Mouse (Mus musculus): Measurements from ENCODE around the gene Gm5134. TPM values are rescaled to one million over a fixed set of nuclear protein-coding genes. Genes with fewer than 3 reads are reported as not detected.

Gene Gm5134
- polyA plus RNA-seq (2015; fragmentation: Nextera tagmentation; extraction: Ambion mirVana), result not detected in 2 replicates

DNA sequence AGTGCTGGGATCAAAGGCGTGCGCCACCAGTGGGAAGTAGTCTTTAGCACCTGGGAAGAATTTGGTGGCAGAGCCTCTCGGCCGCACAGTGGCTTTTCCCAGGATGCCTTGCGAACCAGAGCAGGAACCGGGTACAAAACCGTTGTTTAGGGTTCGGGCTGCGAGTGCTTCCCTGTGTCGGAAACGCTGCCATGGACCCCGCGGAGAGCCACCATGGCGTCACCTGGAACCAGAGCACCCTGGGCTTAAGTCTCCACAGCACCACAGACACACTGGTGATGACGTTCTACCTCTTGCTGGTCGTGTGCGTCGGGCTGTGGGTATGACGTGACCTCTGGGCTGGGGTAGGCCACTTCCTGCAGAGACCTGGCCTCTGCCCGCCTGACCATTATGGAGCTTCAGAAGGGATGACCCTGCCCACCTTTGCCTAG is at the start of gene Gm5134:
Gene Gm5134 (plus strand): TSS at position 134 of the 431 bp plus-strand sequence.

DNA sequence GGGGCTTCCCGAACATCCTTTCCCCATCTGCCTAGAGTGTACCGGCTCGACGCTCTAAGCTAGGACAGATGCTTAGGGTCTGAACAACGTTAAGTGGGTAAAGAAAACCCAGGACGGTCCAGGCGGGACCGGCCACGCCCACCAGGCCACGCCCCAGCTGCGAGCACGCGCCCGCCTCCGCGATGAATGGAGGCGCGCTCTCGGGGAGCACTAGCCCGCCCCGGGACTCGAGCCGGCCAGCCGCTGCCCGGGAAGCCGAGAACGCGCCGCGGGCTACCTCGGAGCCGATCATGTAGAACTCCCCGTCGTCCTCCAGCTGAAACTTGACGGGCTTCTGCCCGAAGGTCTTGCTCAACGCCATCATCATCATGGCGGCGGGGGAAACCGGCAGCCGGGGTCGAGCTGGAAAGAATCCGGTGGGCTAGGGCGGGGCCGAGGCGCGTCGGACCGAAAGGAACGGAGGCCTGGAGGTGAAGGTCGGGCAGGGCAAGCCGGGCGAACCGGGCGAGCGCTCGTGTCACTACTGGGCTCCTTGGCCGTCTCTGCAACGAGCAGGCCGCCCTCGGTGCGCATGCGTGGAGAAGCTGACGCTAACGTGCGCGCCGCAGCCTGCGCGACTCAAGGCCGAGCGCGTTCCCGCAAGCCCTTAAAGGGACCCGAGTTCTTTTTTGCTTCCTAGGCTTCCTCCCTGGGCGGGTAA is 33.1 kb upstream of the Gm5134 start, which contains the start of gene Smarcb1:
Gene Smarcb1 (minus strand): TSS at position 592 of the 700 bp plus-strand sequence.

GRCm38 (mm10) chr10:75932891-75933290 is 21.4 kb upstream of the Gm5134 start, which contains the start of gene Chchd10:
Gene Chchd10 (plus strand): TSS chr10:75933130.

GRCm38 (mm10) chr10:75935680-75936541 is 18.4 kb upstream of the Gm5134 start, which contains the start of gene Mmp11:
Gene Mmp11 (minus strand): TSS chr10:75936496.

DNA sequence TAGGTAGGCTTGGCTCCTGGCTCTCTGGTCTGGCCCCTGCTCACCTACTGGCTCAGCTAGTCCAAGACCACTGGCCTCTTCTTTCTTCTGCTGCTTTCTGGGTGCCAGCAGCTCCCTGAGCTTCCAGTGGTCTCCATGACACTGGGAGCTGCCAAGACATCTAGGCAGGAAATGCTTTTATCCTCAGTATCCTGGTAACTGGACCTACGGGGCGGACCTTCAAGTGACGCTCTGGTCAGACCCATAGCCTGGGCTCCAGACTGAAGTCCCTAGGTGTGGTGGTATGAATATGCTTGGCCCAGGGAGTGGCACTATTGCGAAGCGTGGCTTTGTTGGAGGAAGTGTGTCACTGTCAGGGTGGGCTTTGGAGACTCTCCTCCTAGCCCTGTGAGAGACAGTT is 13.8 kb upstream of the Gm5134 start, which contains the start of gene Gm867:
Gene Gm867 (minus strand): TSS at position 153 of the 400 bp plus-strand sequence.

DNA sequence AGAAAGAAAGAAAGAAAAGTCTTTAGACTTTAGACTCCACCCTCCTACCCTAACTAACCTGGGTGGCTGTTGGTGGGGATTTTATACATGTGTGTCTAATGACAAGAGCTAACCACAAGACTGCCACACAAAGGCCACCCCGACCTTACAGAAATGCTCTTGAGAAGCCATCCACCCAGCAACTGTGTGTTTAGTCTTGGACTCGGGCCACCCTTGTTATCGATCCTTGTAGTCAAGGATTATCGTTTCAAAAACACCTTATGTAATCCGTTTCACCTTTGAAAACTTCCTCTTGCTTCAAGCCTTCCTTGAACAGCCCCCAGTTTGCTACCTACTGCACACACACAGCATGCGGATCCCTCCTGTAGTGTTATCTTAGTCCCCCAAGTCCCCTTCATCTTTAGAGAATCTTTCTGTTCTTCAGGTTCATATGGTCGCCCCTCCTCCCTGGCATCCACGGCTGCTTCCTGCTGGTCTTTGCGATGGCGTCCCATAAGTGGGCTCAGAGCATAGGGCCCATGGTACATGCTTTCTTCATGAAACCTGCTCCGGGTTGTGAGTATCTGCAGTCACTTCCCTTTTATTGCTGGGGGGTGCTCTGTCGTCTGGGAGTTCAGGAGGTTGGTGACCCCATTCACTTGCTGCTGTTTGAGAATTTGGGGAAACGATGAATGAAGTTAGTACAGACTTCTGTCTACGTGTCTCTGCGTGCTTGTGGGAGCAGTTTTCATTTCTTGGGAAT is 11.4 kb upstream of the Gm5134 start, which contains the start of gene Vpreb3:
Gene Vpreb3 (plus strand): TSS at position 322 of the 742 bp plus-strand sequence.

GRCm38 (mm10) chr10:76032402-76033118 is 78.2 kb downstream of the Gm5134 start, which contains the start of gene Zfp280b:
Gene Zfp280b (plus strand): TSS chr10:76032650.

Small RNA genes within 50 kb of the gene (microRNA-seq; reads per million reads assigned to microRNA genes)
- gene Mir6409, result 0 reads per million in 2 experiments

Other genes with a start within 250 kb of the Gm5134 start
- 15.4 and 17.0 TPM in 2 replicates for gene Cabin1, start 190.2 kb upstream of the Gm5134 start, polyA plus RNA-seq (2015; fragmentation: Nextera tagmentation; extraction: Ambion mirVana)
- 53.2 and 61.3 TPM in 2 replicates for gene Ddt, start 181.1 kb upstream of the Gm5134 start, polyA plus RNA-seq (2015; fragmentation: Nextera tagmentation; extraction: Ambion mirVana)
- gene Gm20441, start 173.6 kb upstream of the Gm5134 start, polyA plus RNA-seq (2015; fragmentation: Nextera tagmentation; extraction: Ambion mirVana), result not detected in 2 replicates
- 4.5 and 5.3 TPM in 2 replicates for gene Gstt3, start 173.1 kb upstream of the Gm5134 start, polyA plus RNA-seq (2015; fragmentation: Nextera tagmentation; extraction: Ambion mirVana)
- gene Gstt1, start 155.9 kb upstream of the Gm5134 start, polyA plus RNA-seq (2015; fragmentation: Nextera tagmentation; extraction: Ambion mirVana), result 8.6 and 8.9 TPM in 2 replicates
- not detected in 2 replicates for gene Gstt4, start 132.0 kb upstream of the Gm5134 start, polyA plus RNA-seq (2015; fragmentation: Nextera tagmentation; extraction: Ambion mirVana)
- gene Gstt2, start 117.1 kb upstream of the Gm5134 start, polyA plus RNA-seq (2015; fragmentation: Nextera tagmentation; extraction: Ambion mirVana), result 9.9 and 11.9 TPM in 2 replicates
- 482 and 560 TPM in 2 replicates for gene Mif, start 94.3 kb upstream of the Gm5134 start, polyA plus RNA-seq (2015; fragmentation: Nextera tagmentation; extraction: Ambion mirVana)
- 0.50 and 0.58 TPM in 2 replicates for gene Derl3, start 61.1 kb upstream of the Gm5134 start, polyA plus RNA-seq (2015; fragmentation: Nextera tagmentation; extraction: Ambion mirVana)
- gene Smarcb1, start 32.9 kb upstream of the Gm5134 start, polyA plus RNA-seq (2015; fragmentation: Nextera tagmentation; extraction: Ambion mirVana), result 60.6 and 68.3 TPM in 2 replicates
- 555 and 642 TPM in 2 replicates for gene Chchd10, start 21.4 kb upstream of the Gm5134 start, polyA plus RNA-seq (2015; fragmentation: Nextera tagmentation; extraction: Ambion mirVana)
- 11.6 and 12.3 TPM in 2 replicates for gene Mmp11, start 18.0 kb upstream of the Gm5134 start, polyA plus RNA-seq (2015; fragmentation: Nextera tagmentation; extraction: Ambion mirVana)
- gene Gm867, start 13.8 kb upstream of the Gm5134 start, polyA plus RNA-seq (2015; fragmentation: Nextera tagmentation; extraction: Ambion mirVana), result not detected in 2 replicates
- 0.24 TPM in 1 of 2 replicates, not detected in the other for gene Vpreb3, start 11.5 kb upstream of the Gm5134 start, polyA plus RNA-seq (2015; fragmentation: Nextera tagmentation; extraction: Ambion mirVana)
- gene Zfp280b, start 78.1 kb downstream of the Gm5134 start, polyA plus RNA-seq (2015; fragmentation: Nextera tagmentation; extraction: Ambion mirVana), result 9.8 and 10.8 TPM in 2 replicates
- not detected in 2 replicates for gene Slc5a4b, start 156.4 kb downstream of the Gm5134 start, polyA plus RNA-seq (2015; fragmentation: Nextera tagmentation; extraction: Ambion mirVana)
- gene Slc5a4a, start 192.9 kb downstream of the Gm5134 start, polyA plus RNA-seq (2015; fragmentation: Nextera tagmentation; extraction: Ambion mirVana), result not detected in 2 replicates

All from skeletal muscle tissue, postnatal 0 days (tissue).